Comparison of ENCODE assay signal across 9 mouse cellular contexts in the genomic region with DNA sequence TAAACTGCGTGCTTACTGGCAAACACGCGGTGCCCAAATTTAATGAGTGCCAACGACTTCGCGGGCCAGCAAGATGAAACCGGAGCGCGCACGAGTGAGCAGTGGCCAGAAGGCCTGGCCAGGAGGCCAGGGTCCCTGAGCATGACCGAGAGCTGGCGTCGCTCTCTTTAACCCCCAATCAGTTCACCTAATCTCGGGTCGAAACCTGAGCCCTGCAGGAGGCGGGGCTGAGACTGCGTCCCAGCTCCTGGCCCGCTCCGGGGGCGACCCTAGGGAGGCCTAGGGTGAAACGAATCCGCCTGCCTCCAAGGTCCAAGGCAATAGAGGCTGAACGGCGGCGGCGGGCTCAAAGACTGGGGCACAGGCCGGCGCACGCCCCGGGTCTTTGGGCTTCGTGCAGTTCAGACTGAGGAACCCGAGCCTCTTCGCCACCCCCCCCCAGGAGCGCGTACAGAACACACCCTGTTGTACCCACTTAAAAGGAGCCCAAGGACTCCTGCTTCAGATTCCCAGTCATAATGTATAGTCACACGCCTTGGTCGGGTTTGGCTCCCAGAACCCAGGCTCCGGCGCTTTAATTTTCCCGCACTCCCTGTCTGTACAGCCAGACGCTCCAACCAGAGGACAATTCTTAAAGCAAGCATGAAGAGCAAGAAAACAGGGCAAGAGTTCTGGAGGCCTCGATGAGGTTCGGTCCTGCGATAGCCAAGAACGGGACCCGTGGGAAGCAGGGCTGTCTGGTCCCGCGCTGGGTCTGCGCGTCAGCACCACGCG. TPM values are rescaled to one million over a fixed set of nuclear protein-coding genes. Genes with fewer than 3 reads are reported as not detected.
A peak's percentile ranks its signal among the peaks of the same experiment; 100 is the strongest.
DNase-seq lines count a peak whose midpoint lies in the region; ATAC-seq and TF ChIP-seq lines count a peak whose summit lies in the region.
"Had no signal": no experiment of that assay in that cellular context is flagged by ENCODE, and none has a peak within 500 bp of the region (broad histone marks: within the 10 kb centered on the region; RNA-seq: fewer than 3 reads in every experiment).

No protein-coding gene starts in this region.

- H3K9ac ChIP-seq in embryonic facial prominence, embryonic 11.5 days (replicated peaks; ENCODE audit: low read length): no peak overlapping the region
- no peak overlapping the region for H3K9ac ChIP-seq in hindbrain, postnatal 0 days (replicated peaks; ENCODE audit: low read length)

- peak overlapping the region; percentile 15 for H3K4me3 ChIP-seq in embryonic facial prominence, embryonic 11.5 days (ENCODE audit: low read depth, low read length)
- H3K4me3 ChIP-seq in hindbrain, postnatal 0 days (ENCODE audit: low read length): no peak overlapping the region

- no peak overlapping the region for H3K27ac ChIP-seq in embryonic facial prominence, embryonic 11.5 days (replicated peaks; ENCODE audit: low read depth, low read length)
- H3K27ac ChIP-seq in hindbrain, postnatal 0 days: no peak overlapping the region

- H3K9me3 ChIP-seq in embryonic facial prominence, embryonic 11.5 days (replicated peaks; ENCODE audit: control insufficient read depth, low read length): no peaks in the 10 kb centered on the region
- H3K9me3 ChIP-seq in hindbrain, postnatal 0 days (ENCODE audit: low read length): no peaks in the 10 kb centered on the region

- no peak for TF ChIP-seq CTCF in hindbrain, postnatal 0 days (IDR thresholded peaks at IDR 0.05; ENCODE audit: low read depth)

- H3K4me1 ChIP-seq in embryonic facial prominence, embryonic 11.5 days (ENCODE audit: control insufficient read depth, insufficient read depth, low read length): peaks cover 21% of the 10 kb centered on the region
- H3K4me1 ChIP-seq in hindbrain, postnatal 0 days (ENCODE audit: insufficient read depth, low read length): 0 out of 2 replicates have a peak, but pooled peaks cover 6% of the 10 kb centered on the region

- WGBS in embryonic facial prominence, embryonic 11.5 days: under 1% methylated on average over 52 of the region's 52 CpGs
- WGBS in hindbrain, postnatal 0 days: under 1% methylated on average over 52 of the region's 52 CpGs

- DNase-seq in spleen, adult 18-20 months: peak; percentile 10 to 32
- DNase-seq in spleen, adult 12 weeks (ENCODE audit: low spot score): no peak
- DNase-seq in embryonic facial prominence, embryonic 11.5 days (ENCODE audit: low spot score): peak; percentile 37
- no peak for DNase-seq in hindbrain, postnatal 0 days (ENCODE audit: low spot score)
- peak; percentile 15 for DNase-seq in testis, postnatal 14 days (ENCODE audit: low spot score)
- no peak for DNase-seq in cerebellum, adult 8-10 months
- DNase-seq in frontal cortex, postnatal 25 days (ENCODE audit: low spot score in 2 of 2): no peak

- ATAC-seq in embryonic facial prominence, embryonic 11.5 days (replicated peaks; ENCODE audit: insufficient number of reproducible peaks, low FRiP score, low TSS enrichment, low read depth): peak; percentile 43
- no peak for ATAC-seq in hindbrain, postnatal 0 days
- ATAC-seq in megakaryocyte-erythroid progenitor cell, adult 5-6 weeks (replicated peaks; ENCODE audit: low FRiP score, low TSS enrichment, poor library complexity, severe bottlenecking): 0 out of 2 replicates have a peak, but pooled peaks have one; percentile 31

- peak overlapping the region; percentile 34 for H3K4me2 ChIP-seq in embryonic facial prominence, embryonic 11.5 days (ENCODE audit: low read depth, low read length)
- peak overlapping the region; percentile 10 for H3K4me2 ChIP-seq in hindbrain, postnatal 0 days (ENCODE audit: low read depth, low read length)

- no peaks in the 10 kb centered on the region for H3K36me3 ChIP-seq in embryonic facial prominence, embryonic 11.5 days (replicated peaks; ENCODE audit: control insufficient read depth, insufficient read depth, low read depth, low read length)
- H3K36me3 ChIP-seq in hindbrain, postnatal 0 days (ENCODE audit: insufficient read depth, low read length): no peaks in the 10 kb centered on the region

- peaks cover 75% of the 10 kb centered on the region for H3K27me3 ChIP-seq in embryonic facial prominence, embryonic 11.5 days (ENCODE audit: control insufficient read depth, insufficient read depth, low read length)
- H3K27me3 ChIP-seq in hindbrain, postnatal 0 days (ENCODE audit: insufficient read depth, low read length): peaks cover 76% of the 10 kb centered on the region

RNA-seq across cellular contexts. Expression of gene Gfi1, which starts 1.0 kb away (rescaled TPM):
- polyA plus RNA-seq in embryonic facial prominence, embryonic 11.5 days (2014; fragmentation: Nextera tagmentation; extraction: Ambion mirVana): 0.10 TPM in 1 of 2 replicates, not detected in the other
- total RNA-seq in hindbrain, postnatal 0 days (2014; rRNA removed): 0.05 TPM in 1 of 2 replicates, not detected in the other
- polyA plus RNA-seq in hindbrain, postnatal 0 days (2015; fragmentation: Nextera tagmentation; extraction: Ambion mirVana): 0.06 TPM in 1 of 2 replicates, not detected in the other
- total RNA-seq in megakaryocyte-erythroid progenitor cell, adult 5-6 weeks (2014; fragmentation: Nextera tagmentation): 0.67 and 0.81 TPM in 2 replicates
- total RNA-seq in megakaryocyte-erythroid progenitor cell, adult 5-6 weeks (2017): 0.30 TPM in 1 of 2 replicates, not detected in the other
- polyA plus RNA-seq: neural tube, embryonic 14.5 days had no signal

Comparison
In these comparisons a context has a peak if more than half of its experiments do, and no peak if none do; other contexts are left out.
1. DNase-seq: peak in spleen, adult 18-20 months (2 of 2), embryonic facial prominence, embryonic 11.5 days (single experiment) and testis, postnatal 14 days (single experiment); none in spleen, adult 12 weeks (single experiment), hindbrain, postnatal 0 days (single experiment), cerebellum, adult 8-10 months (single experiment) and frontal cortex, postnatal 25 days (0 of 2).